In genomic region chr11:100850038-100850777, GRCm38 (mm10) we compare ENCODE assay signal across 8 mouse cellular contexts. TPM values are rescaled to one million over a fixed set of nuclear protein-coding genes. Genes with fewer than 3 reads are reported as not detected.
DNase-seq lines count a peak whose midpoint lies in the region; ATAC-seq and TF ChIP-seq lines count a peak whose summit lies in the region.

TSS of gene Stat5b (minus strand) at chr11:100850724.

- peak within 1 kb of the TSS; percentile 58 to 84 (median 79) for H3K4me3 ChIP-seq in CH12.LX (replicated peaks in 1 of 3; ENCODE audit: low read depth in 2 of 3, low read length in 2 of 3, poor library complexity in 1 of 3)
- peak within 1 kb of the TSS; percentile 80 for H3K4me3 ChIP-seq in forebrain, embryonic 10.5 days
- peak within 1 kb of the TSS; percentile 57 to 96 for H3K4me3 ChIP-seq in heart, embryonic 14.5 days (ENCODE audit: control insufficient read depth in 1 of 2, insufficient read depth in 1 of 2, low read depth in 1 of 2, low read length in 2 of 2)
- H3K4me3 ChIP-seq in liver, embryonic 14.5 days (ENCODE audit: insufficient read depth in 1 of 2, low read depth in 2 of 2, low read length in 2 of 2): peak within 1 kb of the TSS; percentile 77 to 82
- peak within 1 kb of the TSS; percentile 83 for H3K4me3 ChIP-seq in testis, adult 2 months (ENCODE audit: control insufficient read depth, low read depth, low read length)

- H3K27ac ChIP-seq in CH12.LX (ENCODE audit: insufficient read depth, low read depth): no peak within 1 kb of the TSS; the same call in 1 of the 2 replicates
- H3K27ac ChIP-seq in forebrain, embryonic 10.5 days: peak within 1 kb of the TSS; percentile 92
- peak within 1 kb of the TSS; percentile 11 to 92 for H3K27ac ChIP-seq in heart, embryonic 14.5 days (replicated peaks in 1 of 2; ENCODE audit: control insufficient read depth in 1 of 2, insufficient read depth in 1 of 2, low read depth in 2 of 2, low read length in 2 of 2)
- H3K27ac ChIP-seq in liver, embryonic 14.5 days: peak within 1 kb of the TSS; percentile 52
- H3K27ac ChIP-seq in testis, adult 2 months (ENCODE audit: control insufficient read depth, insufficient read depth, low read depth, low read length): 0 out of 2 replicates have a peak within 1 kb of the TSS, but pooled peaks have one; percentile 26

- in situ Hi-C loops in CH12.LX (cut with MboI; ENCODE audit: low pct_ligation_motif_present, low pct_unique_long_range_greater_than_20kb, low sequenced_read_pairs): no loop called here

- peaks cover 5 to 29% of the 10 kb centered on the region in 2 experiments for H3K4me1 ChIP-seq in CH12.LX (ENCODE audit: control insufficient read depth in 1 of 2, insufficient read depth in 2 of 2)
- peaks cover 35% of the 10 kb centered on the region for H3K4me1 ChIP-seq in forebrain, embryonic 10.5 days
- H3K4me1 ChIP-seq in heart, embryonic 14.5 days (ENCODE audit: control insufficient read depth in 2 of 2, insufficient read depth in 2 of 2, low read length in 2 of 2): peaks cover 6 to 26% of the 10 kb centered on the region in 2 experiments; a peak in 3 of 4 replicates
- H3K4me1 ChIP-seq in liver, embryonic 14.5 days (replicated peaks; ENCODE audit: control insufficient read depth in 2 of 2, insufficient read depth in 2 of 2, low read length in 1 of 2): peaks cover 11 to 20% of the 10 kb centered on the region in 2 experiments
- peaks cover 6% of the 10 kb centered on the region; the same call in 1 of the 2 replicates for H3K4me1 ChIP-seq in testis, adult 2 months (ENCODE audit: control insufficient read depth, insufficient read depth, low read length)

- no peak for TF ChIP-seq EP300 in CH12.LX (IDR thresholded peaks at IDR 0.05; ENCODE audit: low read length)
- TF ChIP-seq EP300 in liver, embryonic 14.5 days (IDR thresholded peaks at IDR 0.05; ENCODE audit: low read depth): no peak

- peak; percentile 59 for DNase-seq in CH12.LX (ENCODE audit: extremely low read depth)
- peak; percentile 42 for DNase-seq in c-Kit-negative CD71-positive TER-119-positive erythroid progenitor cells, embryonic 14.5 days (ENCODE audit: low read depth, low spot score)
- DNase-seq in forebrain, embryonic 10.5 days (ENCODE audit: extremely low spot score, low spot score): peak; percentile 63
- peak; percentile 89 for DNase-seq in kidney, postnatal 10 days
- peak; percentile 51 to 62 (median 60) for DNase-seq in liver, embryonic 14.5 days (ENCODE audit: low read depth in 3 of 3, low spot score in 3 of 3)
- peak; percentile 75 for DNase-seq in neural tube, embryonic 10.5 days (ENCODE audit: extremely low spot score, low spot score)

- peaks cover 0 to 5% of the 10 kb centered on the region in 2 experiments for H3K36me3 ChIP-seq in CH12.LX (replicated peaks in 1 of 2; ENCODE audit: control insufficient read depth in 1 of 2, insufficient read depth in 1 of 2, low read length in 1 of 2)
- no peaks in the 10 kb centered on the region for H3K36me3 ChIP-seq in forebrain, embryonic 10.5 days (replicated peaks)
- no peaks in the 10 kb centered on the region for H3K36me3 ChIP-seq in heart, embryonic 14.5 days (ENCODE audit: control insufficient read depth, insufficient read depth, low read length)
- no peaks in the 10 kb centered on the region for H3K36me3 ChIP-seq in liver, embryonic 14.5 days (replicated peaks; ENCODE audit: control insufficient read depth, insufficient read depth, low read depth)
- no peaks in the 10 kb centered on the region for H3K36me3 ChIP-seq in testis, adult 2 months (ENCODE audit: control insufficient read depth, insufficient read depth, low read length)

- TF ChIP-seq POLR2A in CH12.LX (IDR thresholded peaks at IDR 0.05; ENCODE audit: low read depth, low read length): peak; percentile 72
- TF ChIP-seq POLR2A in testis, adult 2 months (IDR thresholded peaks at IDR 0.05; ENCODE audit: control insufficient read depth, low read depth, low read length): no peak

- dilution Hi-C loops in CH12.LX (cut with MboI; ENCODE audit: extremely low pct_ligation_motif_present, extremely low pct_unique_long_range_greater_than_20kb, low sequenced_read_pairs): no loop called here

- peak within 1 kb of the TSS; percentile 88 for H3K9ac ChIP-seq in CH12.LX (ENCODE audit: insufficient read depth, low read depth)
- H3K9ac ChIP-seq in heart, embryonic 14.5 days (ENCODE audit: low read length): peak within 1 kb of the TSS; percentile 98
- H3K9ac ChIP-seq in liver, embryonic 14.5 days (replicated peaks): peak within 1 kb of the TSS; percentile 86

- no peak for TF ChIP-seq RAD21 in CH12.LX (IDR thresholded peaks at IDR 0.05; ENCODE audit: low read depth, low read length)

- H3K27me3 ChIP-seq in CH12.LX (replicated peaks): peaks cover 47% of the 10 kb centered on the region
- peaks cover 54% of the 10 kb centered on the region for H3K27me3 ChIP-seq in forebrain, embryonic 10.5 days (ENCODE audit: poor library complexity, severe bottlenecking)
- no peaks in the 10 kb centered on the region; the same call in 1 of the 2 replicates for H3K27me3 ChIP-seq in heart, embryonic 14.5 days (ENCODE audit: control insufficient read depth, insufficient read depth, low read length)
- H3K27me3 ChIP-seq in liver, embryonic 14.5 days (ENCODE audit: control insufficient read depth, insufficient read depth, low read length): no peaks in the 10 kb centered on the region; the same call in 1 of the 2 replicates
- H3K27me3 ChIP-seq in testis, adult 2 months (ENCODE audit: control insufficient read depth, insufficient read depth, low read length): no peaks in the 10 kb centered on the region

- 0 out of 4 replicates have a peak, but pooled peaks of 1 of the 2 experiments have one; percentile 6 for TF ChIP-seq CTCF in CH12.LX (conservative IDR thresholded peaks at IDR 0.05 in 1 of 2, IDR thresholded peaks at IDR 0.05 in 1 of 2; ENCODE audit: low read depth in 2 of 2, low read length in 2 of 2)
- TF ChIP-seq CTCF in liver, embryonic 14.5 days (IDR thresholded peaks at IDR 0.05; ENCODE audit: low read depth): no peak
- no peak for TF ChIP-seq CTCF in testis, adult 2 months (IDR thresholded peaks at IDR 0.05; ENCODE audit: control insufficient read depth, insufficient read depth, insufficient replicate concordance, low read depth, low read length)

- ATAC-seq in heart, embryonic 14.5 days (ENCODE audit: insufficient number of reproducible peaks, insufficient read depth, low FRiP score, low read depth): peak; percentile 80
- ATAC-seq in liver, embryonic 14.5 days (ENCODE audit: insufficient read depth): peak; percentile 81

- H3K79me2 ChIP-seq in CH12.LX (replicated peaks; ENCODE audit: control insufficient read depth, extremely low read depth, insufficient read depth, poor library complexity, severe bottlenecking): peaks cover 21% of the 10 kb centered on the region

- H3K9me3 ChIP-seq in CH12.LX (replicated peaks; ENCODE audit: low read length): no peaks in the 10 kb centered on the region
- no peaks in the 10 kb centered on the region for H3K9me3 ChIP-seq in forebrain, embryonic 10.5 days
- H3K9me3 ChIP-seq in heart, embryonic 14.5 days (ENCODE audit: control insufficient read depth, low read length): no peaks in the 10 kb centered on the region
- no peaks in the 10 kb centered on the region for H3K9me3 ChIP-seq in liver, embryonic 14.5 days (ENCODE audit: control insufficient read depth, low read length)

- H3K4me2 ChIP-seq in CH12.LX (ENCODE audit: insufficient read depth, low read depth, poor library complexity, severe bottlenecking): peak within 1 kb of the TSS; percentile 97
- H3K4me2 ChIP-seq in heart, embryonic 14.5 days (ENCODE audit: low read length): peak within 1 kb of the TSS; percentile 94
- peak within 1 kb of the TSS; percentile 80 for H3K4me2 ChIP-seq in liver, embryonic 14.5 days (ENCODE audit: low read depth)

- under 1% methylated on average over 104 of the region's 104 CpGs for whole genome bisulfite sequencing in forebrain, embryonic 10.5 days
- WGBS in heart, embryonic 14.5 days: under 1% methylated on average over 71 of the region's 104 CpGs
- under 1% methylated on average over 96 of the region's 104 CpGs for WGBS in liver, embryonic 14.5 days (ENCODE audit: insufficient replicate concordance)

TF ChIP-seq in CH12.LX, 34 proteins besides CTCF, POLR2A, EP300 and RAD21 (continues in another document):
- TF ChIP-seq USF1 (IDR thresholded peaks at IDR 0.05; ENCODE audit: low read depth, low read length): no peak
- TF ChIP-seq MYC (IDR thresholded peaks at IDR 0.05; ENCODE audit: low read depth, low read length): no peak
- TF ChIP-seq MXI1 (IDR thresholded peaks at IDR 0.05; ENCODE audit: low read depth, low read length): peak; percentile 48
- TF ChIP-seq CHD1 (IDR thresholded peaks at IDR 0.05; ENCODE audit: low read depth, low read length): no peak
- no peak for TF ChIP-seq JUN (IDR thresholded peaks at IDR 0.05; ENCODE audit: insufficient read depth, low read depth, low read length)
- no peak for TF ChIP-seq PAX5 (IDR thresholded peaks at IDR 0.05; ENCODE audit: low read length)
- 0 out of 2 replicates have a peak, but pooled peaks have one; percentile 6 for TF ChIP-seq TCF12 (IDR thresholded peaks at IDR 0.05; ENCODE audit: low read depth, low read length)
- peak; percentile 44; the same call in 1 of the 2 replicates for TF ChIP-seq NELFE (IDR thresholded peaks at IDR 0.05; ENCODE audit: low read depth, low read length)
- peak; percentile 88 for TF ChIP-seq ELF1 (IDR thresholded peaks at IDR 0.05; ENCODE audit: low read depth, low read length)
- no peak for TF ChIP-seq KAT2A (IDR thresholded peaks at IDR 0.05; ENCODE audit: insufficient replicate concordance, low read length)
- TF ChIP-seq BHLHE40 (IDR thresholded peaks at IDR 0.05; ENCODE audit: low read depth, low read length): peak; percentile 80
- peak; percentile 30; the same call in 1 of the 2 replicates for TF ChIP-seq IRF4 (IDR thresholded peaks at IDR 0.05; ENCODE audit: low read depth, low read length)
- 0 out of 2 replicates have a peak, but pooled peaks have one; percentile 31 for TF ChIP-seq ZMIZ1 (IDR thresholded peaks at IDR 0.05; ENCODE audit: low read depth, low read length)
- peak; percentile 45; the same call in 1 of the 2 replicates for TF ChIP-seq NRF1 (IDR thresholded peaks at IDR 0.05; ENCODE audit: low read depth, low read length)
- no peak for TF ChIP-seq ETS1 (conservative IDR thresholded peaks at IDR 0.05; ENCODE audit: low read depth, low read length)
- peak; percentile 11; the same call in 1 of the 2 replicates for TF ChIP-seq MEF2A (IDR thresholded peaks at IDR 0.05; ENCODE audit: borderline replicate concordance, low read depth, low read length)

RNA-seq across cellular contexts. Expression of gene Stat5b, which starts in this region (rescaled TPM):
- total RNA-seq in CH12.LX (2012; rRNA removed) (19.4 and 24.4 TPM in 2 replicates), CH12.LX (2014; rRNA removed) (9.7 and 11.4 TPM in 2 replicates)
- 12.1 and 14.0 TPM in 2 replicates for polyA plus RNA-seq in CH12.LX (2012; ENCODE audit: insufficient read length, low read depth)
- polyA plus RNA-seq in forebrain, embryonic 10.5 days (2016; fragmentation: Nextera tagmentation; extraction: Ambion mirVana): 14.9 and 16.2 TPM in 2 replicates
- 28.8 and 31.4 TPM in 2 replicates for polyA plus RNA-seq in heart, embryonic 14.5 days (2014; fragmentation: Nextera tagmentation; extraction: Ambion mirVana)
- polyA plus RNA-seq in liver, embryonic 14.5 days (2012; rRNA removed): 10.6 and 12.4 TPM in 2 replicates
- 16.4 and 19.3 TPM in 2 replicates for polyA plus RNA-seq in liver, embryonic 14.5 days (2014; fragmentation: Nextera tagmentation; extraction: Ambion mirVana)
- 1.9 and 2.4 TPM in 2 replicates for polyA plus RNA-seq in testis, adult 2 months (2012; rRNA removed)
